8 mouse cellular contexts compared by ENCODE assay signal in the genomic region with DNA sequence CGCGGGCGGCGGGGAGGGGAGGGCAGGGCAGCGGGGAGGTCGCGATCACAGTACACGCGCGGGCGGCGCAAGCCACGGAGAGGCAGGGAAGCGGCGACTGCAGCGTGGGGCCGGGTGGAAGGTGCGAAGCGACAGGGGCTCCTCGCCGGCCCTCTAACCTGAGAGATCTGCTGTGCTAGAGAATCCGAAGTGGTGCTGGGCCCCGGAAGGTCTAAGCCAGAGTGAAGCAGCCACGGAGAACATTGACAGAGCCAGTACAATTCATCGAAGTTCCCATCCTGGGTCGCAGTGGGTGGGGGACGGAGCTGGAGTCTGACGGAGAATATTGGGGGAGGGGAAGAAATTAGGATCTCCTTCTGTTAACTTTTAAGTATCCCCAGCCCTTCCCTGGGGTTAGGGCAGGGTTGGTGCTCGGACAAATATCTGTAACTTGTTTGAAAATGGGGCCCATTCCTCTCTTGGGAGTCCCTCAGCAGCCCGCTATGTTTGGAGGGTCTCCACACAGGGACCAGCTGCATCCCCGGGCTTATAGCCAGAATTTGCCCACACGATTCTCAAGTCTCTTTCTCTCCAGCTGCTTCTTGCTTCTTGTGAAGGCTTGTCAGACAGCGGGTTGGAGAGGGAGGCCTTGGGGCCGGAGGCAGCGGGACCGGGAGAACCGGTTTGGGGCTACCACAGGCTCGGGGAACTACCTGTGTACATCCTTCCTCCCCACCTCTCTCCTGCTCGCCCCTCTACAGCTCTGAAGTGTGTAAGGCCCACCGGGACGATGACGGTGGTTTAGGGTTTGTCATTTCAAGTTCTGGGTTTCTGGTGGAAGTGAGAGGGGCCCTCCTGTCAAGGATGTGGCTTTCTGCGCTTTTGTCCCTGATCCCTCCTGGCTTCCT. TPM values are rescaled to one million over a fixed set of nuclear protein-coding genes. Genes with fewer than 3 reads are reported as not detected.
DNase-seq lines count a peak whose midpoint lies in the region; ATAC-seq lines count a peak whose summit lies in the region.

No protein-coding gene starts in this region.

- no peaks in the 10 kb centered on the region for H3K27me3 ChIP-seq in forebrain, embryonic 16.5 days (replicated peaks; ENCODE audit: control insufficient read depth, insufficient read depth, low read length)
- no peaks in the 10 kb centered on the region for H3K27me3 ChIP-seq in intestine, embryonic 15.5 days (replicated peaks)
- no peaks in the 10 kb centered on the region for H3K27me3 ChIP-seq in midbrain, embryonic 13.5 days
- H3K27me3 ChIP-seq in splenic B cell, adult 2 months (ENCODE audit: control insufficient read depth, insufficient read depth, low read length, poor library complexity, severe bottlenecking) = no peaks in the 10 kb centered on the region

- peak; percentile 16 for ATAC-seq in forebrain, embryonic 16.5 days
- ATAC-seq in intestine, embryonic 15.5 days = peak; percentile 37
- ATAC-seq in midbrain, embryonic 13.5 days = peak; percentile 14

- 0% methylated on average over 43 of the region's 43 CpGs for WGBS in forebrain, embryonic 16.5 days
- WGBS in intestine, embryonic 15.5 days = 1% methylated on average over 42 of the region's 43 CpGs
- WGBS in midbrain, embryonic 13.5 days = under 1% methylated on average over 42 of the region's 43 CpGs

- H3K36me3 ChIP-seq in forebrain, embryonic 16.5 days (ENCODE audit: control insufficient read depth, insufficient read depth) = peaks cover 22% of the 10 kb centered on the region
- H3K36me3 ChIP-seq in intestine, embryonic 15.5 days = peaks cover 30% of the 10 kb centered on the region
- peaks cover 42% of the 10 kb centered on the region for H3K36me3 ChIP-seq in midbrain, embryonic 13.5 days
- H3K36me3 ChIP-seq in splenic B cell, adult 2 months (ENCODE audit: control insufficient read depth, insufficient read depth, low read length, poor library complexity, severe bottlenecking) = peaks cover 9% of the 10 kb centered on the region

- H3K9ac ChIP-seq in forebrain, embryonic 16.5 days (replicated peaks; ENCODE audit: low read depth, low read length) = peak overlapping the region; percentile 91
- peak overlapping the region; percentile 95 for H3K9ac ChIP-seq in intestine, embryonic 15.5 days
- H3K9ac ChIP-seq in midbrain, embryonic 13.5 days (replicated peaks) = peak overlapping the region; percentile 94

- peak; percentile 51 to 84 for DNase-seq in adrenal gland, adult (ENCODE audit: inconsistent age in 2 of 2, low spot score in 1 of 2)
- DNase-seq in adrenal gland, postnatal 4 days (ENCODE audit: low spot score in 2 of 2) = no peak
- peak; percentile 37 for DNase-seq in brain, embryonic 18.5 days (ENCODE audit: low read depth, low spot score)
- DNase-seq in left cerebral cortex, postnatal 4 days = peak; percentile 79
- peak; percentile 40 for DNase-seq in splenic B cell, adult 2 months (ENCODE audit: low read depth, low spot score)

- peak overlapping the region; percentile 98 for H3K27ac ChIP-seq in forebrain, embryonic 16.5 days (ENCODE audit: low read length)
- H3K27ac ChIP-seq in intestine, embryonic 15.5 days = peak overlapping the region; percentile 97
- H3K27ac ChIP-seq in midbrain, embryonic 13.5 days = peak overlapping the region; percentile 97

- peaks cover 46% of the 10 kb centered on the region for H3K4me1 ChIP-seq in forebrain, embryonic 16.5 days (replicated peaks; ENCODE audit: control insufficient read depth, insufficient read depth, low read length)
- H3K4me1 ChIP-seq in intestine, embryonic 15.5 days (replicated peaks) = peaks cover 14% of the 10 kb centered on the region
- peaks cover 61% of the 10 kb centered on the region for H3K4me1 ChIP-seq in midbrain, embryonic 13.5 days (replicated peaks)

- intact Hi-C loops in left cerebral cortex, postnatal 4 days (cut with DNase I) = loop anchor here (5.0 kb wide), 1 partner anchor 53 kb away; the partner anchor contains the start of genes Mindy1 and Prune1

- H3K4me2 ChIP-seq in forebrain, embryonic 16.5 days (ENCODE audit: low read length) = peak overlapping the region; percentile 74
- peak overlapping the region; percentile 86 for H3K4me2 ChIP-seq in intestine, embryonic 15.5 days (replicated peaks)
- H3K4me2 ChIP-seq in midbrain, embryonic 13.5 days (replicated peaks) = peak overlapping the region; percentile 89

- no peaks in the 10 kb centered on the region for H3K9me3 ChIP-seq in forebrain, embryonic 16.5 days (ENCODE audit: control insufficient read depth, low read length)
- no peaks in the 10 kb centered on the region for H3K9me3 ChIP-seq in intestine, embryonic 15.5 days
- H3K9me3 ChIP-seq in midbrain, embryonic 13.5 days = no peaks in the 10 kb centered on the region

- H3K4me3 ChIP-seq in forebrain, embryonic 16.5 days (replicated peaks; ENCODE audit: low read length) = peak overlapping the region; percentile 84
- H3K4me3 ChIP-seq in intestine, embryonic 15.5 days (replicated peaks) = peak overlapping the region; percentile 87
- H3K4me3 ChIP-seq in midbrain, embryonic 13.5 days (replicated peaks) = peak overlapping the region; percentile 91

RNA-seq across cellular contexts. Expression of gene Cdc42se1, which starts 0.6 kb away (rescaled TPM):
- 10 to 100 TPM; 82.6 to 93.1 TPM for total RNA-seq in adrenal gland, postnatal 4 days (2021)
- polyA plus RNA-seq in forebrain, embryonic 16.5 days (2015; fragmentation: Nextera tagmentation; extraction: Ambion mirVana) = 72.9 and 79.3 TPM in 2 replicates
- polyA plus RNA-seq in intestine, embryonic 15.5 days (2015; fragmentation: Nextera tagmentation; extraction: Ambion mirVana) = 70.2 and 74.3 TPM in 2 replicates
- total RNA-seq in left cerebral cortex, postnatal 4 days (2021) = 10 to 100 TPM; 62.1 to 62.4 TPM
- 66.8 and 68.4 TPM in 2 replicates for polyA plus RNA-seq in midbrain, embryonic 13.5 days (2015; fragmentation: Nextera tagmentation; extraction: Ambion mirVana)

RNA-seq across cellular contexts. Expression of gene Mllt11, which starts 2.8 kb away (rescaled TPM):
- total RNA-seq in adrenal gland, postnatal 4 days (2021) = 10 to 100 TPM; 18.5 to 26.7 TPM
- polyA plus RNA-seq in forebrain, embryonic 16.5 days (2015; fragmentation: Nextera tagmentation; extraction: Ambion mirVana) = 263 and 264 TPM in 2 replicates
- 19.0 and 20.2 TPM in 2 replicates for polyA plus RNA-seq in intestine, embryonic 15.5 days (2015; fragmentation: Nextera tagmentation; extraction: Ambion mirVana)
- 100 to 1,000 TPM; 668 to 674 TPM for total RNA-seq in left cerebral cortex, postnatal 4 days (2021)
- 253 and 276 TPM in 2 replicates for polyA plus RNA-seq in midbrain, embryonic 13.5 days (2015; fragmentation: Nextera tagmentation; extraction: Ambion mirVana)

RNA-seq across cellular contexts. Expression of gene Gabpb2, which starts 11.4 kb away (rescaled TPM):
- 10 to 100 TPM; 33.0 to 35.0 TPM for total RNA-seq in adrenal gland, postnatal 4 days (2021)
- polyA plus RNA-seq in forebrain, embryonic 16.5 days (2015; fragmentation: Nextera tagmentation; extraction: Ambion mirVana) = 4.2 and 5.6 TPM in 2 replicates
- polyA plus RNA-seq in intestine, embryonic 15.5 days (2015; fragmentation: Nextera tagmentation; extraction: Ambion mirVana) = 8.0 and 8.5 TPM in 2 replicates
- 1 to 10 TPM; 9.0 TPM for total RNA-seq in left cerebral cortex, postnatal 4 days (2021)
- 5.5 and 5.7 TPM in 2 replicates for polyA plus RNA-seq in midbrain, embryonic 13.5 days (2015; fragmentation: Nextera tagmentation; extraction: Ambion mirVana)

RNA-seq across cellular contexts. Expression of gene Gm128, which starts 12.3 kb away (rescaled TPM):
- total RNA-seq in adrenal gland, postnatal 4 days (2021) = under 1 TPM; 0.17 to 0.25 TPM
- 0.27 TPM in 1 of 2 replicates, not detected in the other for polyA plus RNA-seq in forebrain, embryonic 16.5 days (2015; fragmentation: Nextera tagmentation; extraction: Ambion mirVana)
- 0.16 and 0.20 TPM in 2 replicates for polyA plus RNA-seq in intestine, embryonic 15.5 days (2015; fragmentation: Nextera tagmentation; extraction: Ambion mirVana)
- not detected for total RNA-seq in left cerebral cortex, postnatal 4 days (2021)
- polyA plus RNA-seq in midbrain, embryonic 13.5 days (2015; fragmentation: Nextera tagmentation; extraction: Ambion mirVana) = 0.23 and 0.26 TPM in 2 replicates

RNA-seq across cellular contexts. Expression of gene Bnipl, which starts 21.9 kb away (rescaled TPM):
- under 1 TPM in 1 of 2 experiments, not detected in 1; 0.90 TPM for total RNA-seq in adrenal gland, postnatal 4 days (2021)
- 0.23 TPM in 1 of 2 replicates, not detected in the other for polyA plus RNA-seq in forebrain, embryonic 16.5 days (2015; fragmentation: Nextera tagmentation; extraction: Ambion mirVana)
- 0.36 and 0.56 TPM in 2 replicates for polyA plus RNA-seq in intestine, embryonic 15.5 days (2015; fragmentation: Nextera tagmentation; extraction: Ambion mirVana)
- under 1 TPM; 0.36 to 0.74 TPM for total RNA-seq in left cerebral cortex, postnatal 4 days (2021)
- polyA plus RNA-seq in midbrain, embryonic 13.5 days (2015; fragmentation: Nextera tagmentation; extraction: Ambion mirVana) = 0.17 TPM in 1 of 2 replicates, not detected in the other

Comparison
In these comparisons a context has a peak if more than half of its experiments do, and no peak if none do; other contexts are left out.
1. DNase-seq: peak in adrenal gland, adult (2 of 2), brain, embryonic 18.5 days (single experiment), left cerebral cortex, postnatal 4 days (single experiment) and splenic B cell, adult 2 months (single experiment); none in adrenal gland, postnatal 4 days (0 of 2).
2. RNA of gene Mllt11, which starts 2.8 kb away (polyA plus RNA-seq): 263 to 264 TPM in forebrain, embryonic 16.5 days and 253 to 276 TPM in midbrain, embryonic 13.5 days; 19.0 to 20.2 TPM in intestine, embryonic 15.5 days; every median in the first group is over 10 times any median in the second.
3. Peak in every context shown above with its lines, with median percentiles within 50 percentile points of each other: ATAC-seq, H3K27ac ChIP-seq, H3K4me2 ChIP-seq, H3K4me3 ChIP-seq and H3K9ac ChIP-seq.